Mouse (Mus musculus): Measurements from ENCODE around the gene Blmh. TPM values are rescaled to one million over a fixed set of nuclear protein-coding genes. Genes with fewer than 3 reads are reported as not detected.

Blmh gene
- polyA plus RNA-seq, 1 experiment: 42.0 TPM

GRCm38 (mm10) chr11:76933209-76933608, 8.6 kb downstream of the Blmh start:
- no peak for TF ChIP-seq CTCF (IDR thresholded peaks at IDR 0.05; ENCODE audit: borderline replicate concordance, insufficient read depth, low read depth, low read length)
- no peak for TF ChIP-seq POLR2A (IDR thresholded peaks at IDR 0.05; ENCODE audit: borderline replicate concordance, insufficient read depth, low read length)
- H3K27me3 ChIP-seq (ENCODE audit: control insufficient read depth, insufficient read depth, low read length): no peaks in the 10 kb centered on the region
- 61% methylated on average over 3 of the region's 3 CpGs for WGBS
- DNase-seq: no peak
- no peaks in the 10 kb centered on the region for H3K4me1 ChIP-seq (ENCODE audit: control insufficient read depth, insufficient read depth, low read length)
- H3K4me3 ChIP-seq (replicated peaks; ENCODE audit: insufficient read depth, low read depth, low read length): no peak overlapping the region
- no peak overlapping the region for H3K27ac ChIP-seq (ENCODE audit: insufficient read depth, low read length)

GRCm38 (mm10) chr11:76936578-76936977, 12.0 kb downstream of the Blmh start:
- Histone ChIP-seq H3K4me3 (replicated peaks; ENCODE audit: insufficient read depth, low read depth, low read length) (no peak overlapping the region), H3K4me1 (ENCODE audit: control insufficient read depth, insufficient read depth, low read length) (no peaks in the 10 kb centered on the region), H3K27ac (ENCODE audit: insufficient read depth, low read length) (no peak overlapping the region), H3K27me3 (ENCODE audit: control insufficient read depth, insufficient read depth, low read length) (no peaks in the 10 kb centered on the region)
- no peak for DNase-seq
- WGBS: 73% methylated on average over 5 of the region's 5 CpGs
- TF ChIP-seq POLR2A (IDR thresholded peaks at IDR 0.05; ENCODE audit: borderline replicate concordance, insufficient read depth, low read length) (no peak), CTCF (IDR thresholded peaks at IDR 0.05; ENCODE audit: borderline replicate concordance, insufficient read depth, low read depth, low read length) (no peak)

GRCm38 (mm10) chr11:76944839-76945238, 20.2 kb downstream of the Blmh start:
- TF ChIP-seq POLR2A (IDR thresholded peaks at IDR 0.05; ENCODE audit: borderline replicate concordance, insufficient read depth, low read length) (no peak), CTCF (IDR thresholded peaks at IDR 0.05; ENCODE audit: borderline replicate concordance, insufficient read depth, low read depth, low read length) (no peak)
- H3K4me1 ChIP-seq (ENCODE audit: control insufficient read depth, insufficient read depth, low read length): no peaks in the 10 kb centered on the region; the same call in 1 of the 2 replicates
- H3K27ac ChIP-seq (ENCODE audit: insufficient read depth, low read length): no peak overlapping the region
- DNase-seq: no peak
- no peaks in the 10 kb centered on the region for H3K27me3 ChIP-seq (ENCODE audit: control insufficient read depth, insufficient read depth, low read length)
- H3K4me3 ChIP-seq (replicated peaks; ENCODE audit: insufficient read depth, low read depth, low read length): peak overlapping the region; percentile 95
- WGBS: 50% methylated on average over 6 of the region's 6 CpGs

GRCm38 (mm10) chr11:76945386-76946202, 21.0 kb downstream of the Blmh start:
- H3K27ac ChIP-seq (ENCODE audit: insufficient read depth, low read length): peak overlapping the region; percentile 84
- no peaks in the 10 kb centered on the region for H3K27me3 ChIP-seq (ENCODE audit: control insufficient read depth, insufficient read depth, low read length)
- peak; percentile 93 to 97 for DNase-seq
- H3K4me1 ChIP-seq (ENCODE audit: control insufficient read depth, insufficient read depth, low read length): no peaks in the 10 kb centered on the region; the same call in 1 of the 2 replicates
- peak; percentile 61; the same call in 1 of the 2 replicates for TF ChIP-seq POLR2A (IDR thresholded peaks at IDR 0.05; ENCODE audit: borderline replicate concordance, insufficient read depth, low read length)
- TF ChIP-seq CTCF (IDR thresholded peaks at IDR 0.05; ENCODE audit: borderline replicate concordance, insufficient read depth, low read depth, low read length): no peak
- under 1% methylated on average over 58 of the region's 58 CpGs for WGBS
- H3K4me3 ChIP-seq (replicated peaks; ENCODE audit: insufficient read depth, low read depth, low read length): peak overlapping the region; percentile 95

- under 1% methylated on average over 8 of the region's 8 CpGs for WGBS
- Histone ChIP-seq H3K4me1 (ENCODE audit: control insufficient read depth, insufficient read depth, low read length) (no peaks in the 10 kb centered on the region; the same call in 1 of the 2 replicates), H3K27ac (ENCODE audit: insufficient read depth, low read length) (no peak overlapping the region), H3K27me3 (ENCODE audit: control insufficient read depth, insufficient read depth, low read length) (no peaks in the 10 kb centered on the region), H3K4me3 (replicated peaks; ENCODE audit: insufficient read depth, low read depth, low read length) (peak overlapping the region; percentile 95)
- DNase-seq: peak; percentile 42 to 49
- no peak for TF ChIP-seq CTCF (IDR thresholded peaks at IDR 0.05; ENCODE audit: borderline replicate concordance, insufficient read depth, low read depth, low read length)
- TF ChIP-seq POLR2A (IDR thresholded peaks at IDR 0.05; ENCODE audit: borderline replicate concordance, insufficient read depth, low read length): no peak
Measured at GRCm38 (mm10) chr11:76946203-76946585, 21.6 kb downstream of the Blmh start.

GRCm38 (mm10) chr11:76953536-76953935, 28.9 kb downstream of the Blmh start:
- TF ChIP-seq CTCF (IDR thresholded peaks at IDR 0.05; ENCODE audit: borderline replicate concordance, insufficient read depth, low read depth, low read length): no peak
- no peak for TF ChIP-seq POLR2A (IDR thresholded peaks at IDR 0.05; ENCODE audit: borderline replicate concordance, insufficient read depth, low read length)
- no peak for DNase-seq
- no peaks in the 10 kb centered on the region for H3K27me3 ChIP-seq (ENCODE audit: control insufficient read depth, insufficient read depth, low read length)
- WGBS: 65% methylated on average over 2 of the region's 2 CpGs
- no peak overlapping the region for H3K27ac ChIP-seq (ENCODE audit: insufficient read depth, low read length)
- no peaks in the 10 kb centered on the region for H3K4me1 ChIP-seq (ENCODE audit: control insufficient read depth, insufficient read depth, low read length)
- no peak overlapping the region for H3K4me3 ChIP-seq (replicated peaks; ENCODE audit: insufficient read depth, low read depth, low read length)

GRCm38 (mm10) chr11:76965703-76966102, 41.1 kb downstream of the Blmh start:
- Histone ChIP-seq H3K4me1 (ENCODE audit: control insufficient read depth, insufficient read depth, low read length) (no peaks in the 10 kb centered on the region), H3K4me3 (replicated peaks; ENCODE audit: insufficient read depth, low read depth, low read length) (no peak overlapping the region), H3K27me3 (ENCODE audit: control insufficient read depth, insufficient read depth, low read length) (no peaks in the 10 kb centered on the region), H3K27ac (ENCODE audit: insufficient read depth, low read length) (no peak overlapping the region)
- TF ChIP-seq CTCF (IDR thresholded peaks at IDR 0.05; ENCODE audit: borderline replicate concordance, insufficient read depth, low read depth, low read length) (no peak), POLR2A (IDR thresholded peaks at IDR 0.05; ENCODE audit: borderline replicate concordance, insufficient read depth, low read length) (no peak)
- 97% methylated on average over 3 of the region's 3 CpGs for WGBS
- DNase-seq: no peak

- TF ChIP-seq CTCF (IDR thresholded peaks at IDR 0.05; ENCODE audit: borderline replicate concordance, insufficient read depth, low read depth, low read length) (no peak), POLR2A (IDR thresholded peaks at IDR 0.05; ENCODE audit: borderline replicate concordance, insufficient read depth, low read length) (no peak)
- H3K4me1 ChIP-seq (ENCODE audit: control insufficient read depth, insufficient read depth, low read length): no peaks in the 10 kb centered on the region
- no peak overlapping the region for H3K4me3 ChIP-seq (replicated peaks; ENCODE audit: insufficient read depth, low read depth, low read length)
- WGBS: 95% methylated on average over 2 of the region's 2 CpGs
- no peak for DNase-seq
- no peaks in the 10 kb centered on the region for H3K27me3 ChIP-seq (ENCODE audit: control insufficient read depth, insufficient read depth, low read length)
- no peak overlapping the region for H3K27ac ChIP-seq (ENCODE audit: insufficient read depth, low read length)
Measured at GRCm38 (mm10) chr11:76970328-76970727, 45.7 kb downstream of the Blmh start.

Data from cerebellum, adult 2 months (tissue).